Mouse (Mus musculus) spleen, postnatal 36 days (tissue): ENCODE results near the gene Fgfr2.

Source experiments
- DNase-seq, 2 experiments: peaks; one replicate each; pipeline ENCODE4 v3.0.0; 2022; ENCODE audit warnings: low spot score in 2 of 2, mixed read lengths in 1 of 2

The Fgfr2 gene

DNA sequence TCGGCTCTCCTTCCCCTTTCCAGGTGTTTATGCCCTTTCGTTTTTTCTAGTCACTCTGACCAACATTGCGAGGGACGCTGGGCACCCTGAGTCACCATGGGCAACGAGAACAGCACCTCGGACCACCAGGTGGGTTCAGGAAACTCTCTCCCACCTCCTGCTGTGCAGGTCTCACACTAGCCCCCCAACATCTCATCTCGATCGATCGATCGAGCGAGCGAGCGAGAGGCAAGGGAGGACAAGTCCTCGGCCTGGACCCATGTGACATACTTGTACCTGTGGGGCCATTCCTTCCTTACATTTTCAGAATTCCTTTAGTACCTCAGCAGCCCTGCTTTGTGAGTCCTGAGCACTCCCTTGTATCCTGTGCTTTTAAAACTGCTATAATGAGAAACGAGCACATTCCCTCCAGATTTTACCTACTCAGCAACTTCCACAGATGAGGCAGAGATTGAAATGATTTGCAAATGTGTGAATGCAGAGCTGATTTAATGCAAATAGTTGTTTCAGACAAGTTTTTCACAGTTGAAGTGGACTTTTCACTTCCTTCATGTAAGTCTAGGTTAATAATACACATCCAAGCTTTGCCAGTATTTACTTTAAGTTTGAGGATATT is 2545.7 kb downstream of the Fgfr2 start, which contains the start of gene Tacc2:
Gene Tacc2, plus strand, starts transcription at position 51 of the 616 bp plus-strand sequence.
- no peak for DNase-seq

DNA sequence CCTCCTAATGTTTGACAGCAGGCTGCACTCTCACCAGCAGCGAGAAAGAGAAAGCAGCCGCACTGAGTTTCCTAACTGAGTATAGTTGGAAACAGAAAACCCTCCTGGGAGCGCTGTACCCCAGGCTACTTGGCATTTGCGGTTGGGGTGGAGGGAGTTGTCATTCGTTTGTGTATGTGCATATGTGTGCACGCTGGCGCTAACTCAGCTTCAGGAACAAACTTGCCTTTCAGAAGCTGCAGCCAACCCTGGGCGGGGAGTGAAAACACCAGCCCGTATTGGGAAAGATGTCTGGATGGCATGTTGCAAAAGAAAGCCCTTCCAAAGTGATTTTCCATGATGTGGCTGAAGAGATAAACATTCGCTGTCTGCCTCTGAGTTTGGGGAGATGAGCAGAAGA is 2546.2 kb downstream of the Fgfr2 start:
- DNase-seq = no peak

DNA sequence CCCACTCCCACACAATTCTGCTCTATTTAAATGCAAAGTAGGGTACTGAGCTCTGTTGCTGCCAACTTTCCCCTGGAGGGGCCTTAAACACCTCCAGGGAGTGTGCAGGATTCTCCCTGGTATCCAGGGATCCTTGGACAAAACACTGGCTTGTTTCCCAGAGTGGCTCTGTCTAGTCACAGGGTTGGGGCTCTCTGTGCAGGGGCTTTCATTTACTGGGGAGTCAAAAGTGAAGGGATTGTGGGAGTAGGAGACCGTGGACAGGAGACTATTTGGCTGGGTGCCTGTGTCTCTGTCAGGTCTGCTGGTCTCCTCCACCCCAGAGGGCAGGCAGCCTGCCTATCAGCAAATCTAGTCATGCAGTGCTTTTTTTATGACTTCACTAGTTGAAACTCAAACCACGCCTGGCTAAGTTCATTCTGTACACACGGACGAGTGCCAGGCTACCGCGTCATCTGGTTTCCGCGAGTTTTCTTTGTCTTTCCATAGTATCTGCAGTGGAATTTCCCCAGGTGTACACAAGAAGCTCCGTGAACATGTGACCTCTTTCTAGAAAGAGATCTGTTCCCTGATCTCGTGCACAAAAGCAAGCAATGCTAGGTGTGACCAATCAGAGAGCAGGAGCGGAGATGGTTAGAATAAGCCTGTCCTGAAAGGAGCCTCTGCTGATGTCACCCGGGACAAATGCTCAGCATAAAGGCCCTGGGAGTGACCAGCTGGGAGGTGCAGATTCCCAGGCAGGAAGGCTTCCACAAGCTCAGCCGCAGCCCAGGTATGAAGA is 2548.7 kb downstream of the Fgfr2 start:
- no peak for DNase-seq

DNA sequence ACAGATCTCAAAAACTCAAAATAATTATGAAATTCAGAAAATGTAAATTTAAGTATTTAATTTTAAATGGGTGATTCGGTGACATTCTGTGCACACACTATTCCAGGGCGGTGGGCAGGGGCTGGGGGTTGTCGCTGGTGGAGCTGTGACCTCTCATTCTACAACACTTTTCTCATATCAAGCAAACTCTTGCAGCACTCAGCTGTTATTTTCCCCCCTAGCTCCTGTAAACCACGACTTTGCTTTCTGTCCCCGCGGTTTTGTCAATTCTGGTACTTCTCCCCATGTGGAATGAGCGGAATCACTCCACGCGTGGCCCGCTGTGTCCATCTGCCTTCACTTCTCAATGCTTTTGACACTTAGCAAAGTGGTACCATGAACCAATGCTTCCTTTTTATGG is 2549.4 kb downstream of the Fgfr2 start:
- DNase-seq = no peak

DNA sequence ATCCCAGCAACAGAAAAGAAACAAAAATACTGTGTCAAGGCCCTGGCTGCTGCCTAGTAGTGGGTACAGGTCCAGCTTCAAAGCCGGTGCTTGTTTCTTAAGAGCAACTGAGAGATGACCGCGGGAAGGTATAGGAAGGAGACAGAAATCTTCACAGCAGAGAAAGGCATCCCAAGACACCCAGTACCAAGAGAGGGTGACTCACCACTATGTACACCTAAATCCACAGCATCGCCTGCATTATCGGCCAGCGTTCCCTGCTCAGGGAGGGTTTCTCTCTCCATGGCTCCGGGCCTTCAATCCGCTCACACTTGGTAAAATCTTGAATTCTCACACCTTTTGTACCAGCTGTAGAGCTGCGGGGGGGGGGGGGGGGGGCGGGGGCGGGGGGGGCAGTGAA is 2550.3 kb downstream of the Fgfr2 start, which contains the start of gene Nsmce4a:
Gene Nsmce4a, minus strand, starts transcription at position 298 of the 400 bp plus-strand sequence.
- DNase-seq = no peak

DNA sequence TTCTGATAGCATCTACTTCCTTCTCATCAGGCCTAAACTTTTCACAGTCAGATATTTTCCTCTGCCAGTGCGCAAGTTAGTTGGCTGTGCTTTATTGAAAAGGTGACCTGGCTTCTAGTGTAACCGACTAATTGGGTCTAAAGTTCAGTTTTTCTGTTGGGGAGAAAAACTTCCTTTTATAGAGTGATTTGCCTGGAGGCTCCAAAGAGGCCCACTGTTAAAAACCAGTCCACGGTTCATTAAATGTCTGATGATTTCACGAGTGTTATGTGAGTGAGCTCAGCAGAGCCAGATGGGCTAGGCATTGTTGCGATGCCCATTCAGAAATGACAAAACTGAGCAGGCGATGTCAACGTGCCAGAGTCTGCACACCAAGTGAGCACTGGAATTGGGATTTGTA is 2552.7 kb downstream of the Fgfr2 start:
- no peak for DNase-seq

DNA sequence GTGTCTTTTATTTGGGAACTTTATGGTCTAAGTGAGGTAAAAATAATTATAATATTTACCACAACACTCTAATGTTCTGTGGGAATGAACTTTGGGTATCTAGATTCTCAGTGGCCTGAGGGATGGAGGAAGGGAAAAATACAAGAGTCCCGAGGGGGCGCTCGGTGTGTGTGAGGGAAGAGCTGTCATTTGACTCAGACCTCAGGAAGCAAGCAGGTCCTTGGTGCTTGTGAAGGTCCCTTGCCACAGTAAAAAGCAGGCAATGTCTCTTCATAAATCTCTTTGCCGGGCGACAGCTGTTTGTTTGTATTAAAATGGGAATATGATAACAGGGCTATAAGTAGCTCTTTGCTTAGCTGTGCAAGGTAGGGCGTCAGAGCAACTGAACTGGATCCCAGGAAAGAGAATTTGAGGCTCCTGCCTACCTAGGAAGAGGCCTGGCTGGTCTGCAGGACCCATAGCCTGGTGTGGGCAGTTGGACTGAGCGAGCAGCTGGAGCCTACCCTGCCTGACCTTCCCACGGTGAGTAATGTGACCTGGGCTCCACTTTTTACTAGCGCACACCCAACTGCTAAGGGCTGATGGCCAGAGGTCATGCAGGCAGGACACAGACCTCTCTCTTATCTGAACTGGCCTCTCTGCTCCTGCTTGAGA is 2554.2 kb downstream of the Fgfr2 start:
- no peak for DNase-seq

DNA sequence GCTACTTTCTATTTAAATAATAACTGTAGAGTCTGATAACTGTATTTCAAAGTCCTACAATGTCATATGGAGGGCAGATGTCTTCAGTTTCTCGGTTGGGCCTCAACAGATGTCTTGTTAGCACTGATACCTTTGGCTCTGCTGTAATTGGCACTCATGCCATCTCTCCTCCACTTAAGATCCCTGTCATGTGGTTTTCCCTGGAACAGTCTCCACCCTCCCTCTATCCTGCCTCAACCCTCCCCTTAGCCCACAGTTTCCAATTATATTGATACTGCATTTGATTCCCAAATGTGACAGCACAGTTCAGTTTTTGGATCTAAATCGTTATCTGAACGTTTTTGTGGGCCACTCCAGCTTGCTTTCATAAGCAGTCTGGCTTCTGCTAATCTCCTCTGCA is 2558.6 kb downstream of the Fgfr2 start:
- no peak for DNase-seq

DNA sequence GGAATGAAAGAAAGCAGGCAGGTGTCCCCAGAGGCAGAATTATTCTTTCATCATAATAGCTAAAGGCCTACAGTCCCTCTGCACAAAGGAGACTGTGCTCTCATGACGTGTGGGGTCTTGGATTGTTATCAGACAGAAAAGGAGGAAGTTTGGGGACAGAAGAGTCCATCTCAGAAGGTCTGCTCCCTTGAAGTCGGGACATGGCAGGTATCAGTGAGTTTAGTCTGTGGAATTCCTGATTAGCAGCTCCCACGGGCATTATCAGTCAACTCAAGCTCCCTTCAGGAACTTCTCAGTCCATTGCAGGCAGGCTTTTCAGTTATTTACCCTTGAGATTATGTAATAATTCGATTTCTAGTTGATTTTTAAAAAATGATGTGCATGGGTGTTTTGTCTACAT is 2559.3 kb downstream of the Fgfr2 start:
- DNase-seq = no peak

DNA sequence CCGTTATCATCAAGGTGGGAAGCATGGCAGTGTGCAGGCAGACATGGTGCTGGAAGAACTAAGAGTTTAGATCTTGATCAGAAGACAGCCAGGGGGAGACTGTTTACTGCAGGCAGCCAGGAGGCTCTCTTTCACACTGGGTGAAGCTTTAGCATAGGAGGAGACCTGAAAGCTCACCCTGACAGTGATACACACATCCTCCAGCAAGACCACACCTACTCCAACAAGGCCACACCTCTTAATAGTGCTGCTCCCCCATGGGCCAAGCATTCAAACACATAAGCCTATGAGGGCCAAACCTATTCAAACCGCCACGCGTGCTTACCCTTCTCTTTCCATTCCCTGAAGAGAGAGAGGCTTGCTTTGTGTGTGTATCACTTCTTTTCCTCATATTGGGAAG is 2559.9 kb downstream of the Fgfr2 start:
- no peak for DNase-seq

DNA sequence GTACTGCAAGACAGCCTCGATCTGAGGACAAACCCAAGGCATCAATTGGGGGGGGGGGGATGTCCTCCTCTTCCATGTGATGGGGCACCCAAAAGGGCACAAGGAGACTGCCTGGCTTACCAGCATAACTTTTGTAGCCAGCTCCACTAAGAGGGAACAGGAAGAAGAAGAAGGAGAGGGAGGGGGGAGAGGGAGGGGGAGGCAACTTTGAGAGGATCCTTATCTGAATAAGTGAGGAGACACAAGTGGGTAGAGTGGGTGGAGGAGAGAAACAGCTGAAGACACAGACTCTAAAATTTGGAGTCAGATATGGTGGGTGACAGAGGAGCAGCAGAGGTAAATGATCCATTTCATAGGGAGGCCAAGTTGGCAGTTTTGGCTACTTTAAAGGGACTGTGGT is 2562.2 kb downstream of the Fgfr2 start:
- DNase-seq = no peak

DNA sequence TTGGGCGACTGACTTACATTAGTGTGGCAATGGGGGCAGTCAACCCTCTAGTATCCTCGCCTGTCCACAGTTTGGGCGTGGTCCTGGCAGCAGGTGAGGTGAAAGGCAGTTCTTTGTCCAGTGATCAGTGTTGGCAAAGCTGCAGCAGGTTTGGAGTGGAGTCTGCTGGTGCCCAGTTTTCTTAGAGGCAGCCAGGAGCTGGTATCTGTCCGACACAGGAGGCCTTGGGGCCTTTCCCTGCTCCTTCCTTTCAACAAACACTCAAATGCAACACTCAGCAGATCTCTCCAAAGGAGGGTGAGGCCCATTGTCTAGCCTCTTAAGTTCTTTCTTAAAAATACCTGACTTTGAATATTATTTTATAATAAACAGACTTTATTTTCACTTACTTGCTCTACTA is 2564.6 kb downstream of the Fgfr2 start:
- DNase-seq = no peak

DNA sequence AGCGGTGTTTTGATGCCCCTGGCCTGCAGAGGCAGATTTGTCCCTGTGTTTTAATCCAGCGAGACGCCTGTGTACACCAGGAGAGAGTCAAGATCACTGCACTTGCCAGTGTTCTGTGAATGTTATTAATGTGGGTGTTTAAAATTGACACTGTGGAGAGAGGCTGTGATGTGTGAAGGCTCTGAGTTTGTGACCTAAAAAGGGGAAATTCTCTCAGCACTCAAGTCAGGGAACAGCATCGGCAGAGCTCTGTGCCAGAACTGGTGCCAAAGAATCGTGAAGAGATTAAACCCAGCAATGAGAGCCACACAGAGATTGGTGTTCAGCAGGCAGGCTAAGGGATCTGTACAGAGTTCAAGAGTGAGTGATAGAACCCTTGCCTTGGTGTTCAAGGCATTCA is 2567.6 kb downstream of the Fgfr2 start:
- DNase-seq = no peak

DNA sequence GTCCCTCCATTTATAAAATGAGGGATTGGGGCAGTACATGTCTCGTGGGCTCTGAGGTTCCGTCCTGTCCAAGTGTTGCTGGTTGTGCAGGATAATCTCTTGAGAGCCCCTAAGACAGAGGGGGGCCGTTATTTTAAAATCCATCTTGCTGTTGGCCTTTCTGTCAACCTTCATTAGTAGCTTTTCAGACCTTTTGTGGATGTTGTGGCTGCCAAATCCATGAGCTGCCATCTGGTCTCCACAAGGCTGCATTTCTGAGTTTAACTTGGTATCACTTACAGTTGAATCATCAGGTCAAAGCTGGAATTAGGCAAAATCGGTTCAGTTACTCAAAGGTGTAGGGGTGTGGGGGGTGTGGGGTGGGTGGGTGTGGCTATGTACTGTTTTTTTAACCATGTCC is 2569.8 kb downstream of the Fgfr2 start:
- no peak for DNase-seq

DNA sequence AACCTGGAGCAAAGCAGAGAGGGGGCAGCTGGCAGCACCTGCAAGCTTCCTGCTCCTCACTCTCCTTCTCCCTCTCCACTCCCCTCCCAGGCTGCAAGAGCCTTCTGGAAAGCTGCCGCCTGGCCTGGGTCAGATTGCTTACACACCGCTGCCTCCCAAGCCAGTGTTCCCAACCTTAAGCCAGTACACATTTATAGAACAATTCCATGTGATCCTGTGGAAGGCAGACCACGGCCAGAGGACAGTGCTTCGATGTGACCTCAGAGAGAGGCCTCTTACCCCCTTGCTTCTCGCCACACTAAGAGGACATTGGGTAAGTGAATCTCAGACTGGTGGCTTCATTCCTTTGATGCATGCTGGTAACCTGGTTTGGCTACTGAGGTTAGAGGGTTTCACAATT is 2570.4 kb downstream of the Fgfr2 start:
- no peak for DNase-seq

DNA sequence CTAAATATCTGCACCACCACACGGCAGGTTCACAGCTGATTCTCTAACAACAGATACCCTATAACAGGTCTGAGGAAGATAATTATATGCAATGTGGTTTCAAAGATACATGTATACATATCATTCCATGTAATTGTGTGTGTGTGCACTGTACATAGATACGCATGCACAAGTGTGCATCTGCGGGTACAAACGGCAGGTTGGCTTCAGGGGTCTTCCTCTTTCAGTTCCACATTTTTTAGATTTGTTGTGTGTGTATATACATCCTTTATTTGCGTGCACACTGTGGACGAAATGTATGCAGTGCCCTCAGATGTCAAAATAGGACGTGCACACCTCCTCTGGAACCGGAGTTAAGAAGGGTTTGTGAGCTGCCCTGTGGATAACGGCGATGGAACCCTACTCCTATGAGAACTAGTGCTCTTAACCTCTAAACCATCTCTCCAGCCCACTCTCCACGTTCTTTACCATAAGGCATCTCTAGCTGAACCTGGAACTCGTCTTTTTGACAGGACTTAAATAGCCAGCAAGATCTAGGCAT is 2575.4 kb downstream of the Fgfr2 start:
- peak; percentile 37 to 45 for DNase-seq

DNA sequence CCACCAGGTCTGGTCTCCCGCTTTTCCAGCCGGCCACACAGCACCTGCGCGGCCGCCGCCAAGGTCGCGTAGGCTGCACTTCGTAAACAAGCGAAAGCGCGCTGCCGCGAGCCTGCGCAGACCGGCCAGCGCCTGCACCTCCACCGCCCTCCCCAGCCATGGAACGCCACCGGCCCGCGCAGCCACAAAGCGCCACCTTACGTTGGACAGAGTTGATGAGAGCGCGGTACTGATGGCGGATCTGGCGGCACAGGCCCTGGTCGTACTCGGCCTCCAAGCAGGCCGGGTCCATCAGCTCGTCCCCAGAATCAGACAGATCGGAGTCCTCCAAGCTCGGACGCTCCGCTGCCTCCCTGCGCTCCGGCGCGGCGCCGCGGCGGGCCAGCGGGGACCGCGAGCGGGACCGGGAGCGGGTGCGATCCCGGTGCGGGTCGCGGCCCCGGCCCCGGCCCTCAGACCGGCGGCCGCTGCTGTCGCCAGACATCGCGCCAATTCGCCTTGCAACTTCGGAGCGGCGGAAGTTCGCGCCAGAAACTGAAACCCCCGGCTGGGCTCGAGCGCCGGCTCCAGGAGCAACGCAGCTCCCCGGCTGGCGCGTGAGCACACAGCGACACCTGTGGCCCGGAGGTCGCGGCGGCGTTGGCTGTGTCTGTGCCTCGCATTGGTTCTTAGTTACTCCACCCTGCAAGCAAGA is 2576.2 kb downstream of the Fgfr2 start:
- peak; percentile 92 to 93 for DNase-seq

DNA sequence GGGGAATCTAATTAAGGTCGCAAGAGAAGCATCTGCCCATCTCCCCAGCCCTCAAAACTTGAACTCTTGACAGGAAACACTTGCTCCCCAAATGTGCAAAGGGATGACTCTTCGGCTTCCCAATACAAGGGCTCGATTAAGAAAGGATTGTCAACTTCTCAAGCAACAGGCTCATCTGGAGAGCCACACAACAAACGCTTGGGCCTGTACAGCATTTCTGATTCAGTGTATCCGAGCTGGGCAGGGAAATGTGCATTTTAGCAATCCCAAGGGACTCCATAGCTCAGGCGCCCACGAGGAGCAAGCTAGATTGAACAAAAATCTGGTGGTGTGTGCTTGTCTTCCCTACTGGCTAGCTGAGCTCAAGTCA is 2576.7 kb downstream of the Fgfr2 start:
- DNase-seq = no peak

DNA sequence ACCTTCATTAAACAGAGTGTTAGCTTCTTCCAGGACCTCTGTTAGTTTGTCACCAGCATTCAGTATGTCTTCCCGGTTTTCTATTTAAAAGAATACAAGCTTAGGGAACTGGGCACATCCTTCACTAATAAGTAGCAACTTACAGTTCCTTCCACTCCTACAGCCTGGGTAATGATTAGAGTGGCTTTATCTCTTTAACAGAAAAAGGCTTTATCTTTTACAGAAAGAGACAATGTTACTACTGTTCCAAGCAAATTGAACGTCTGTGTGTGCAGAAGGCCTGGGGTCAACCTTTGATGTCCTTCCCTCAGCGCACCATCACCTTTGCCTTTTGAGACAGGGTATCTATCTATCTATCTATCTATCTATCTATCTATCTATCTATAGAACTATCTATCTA is 2577.3 kb downstream of the Fgfr2 start:
- no peak for DNase-seq

DNA sequence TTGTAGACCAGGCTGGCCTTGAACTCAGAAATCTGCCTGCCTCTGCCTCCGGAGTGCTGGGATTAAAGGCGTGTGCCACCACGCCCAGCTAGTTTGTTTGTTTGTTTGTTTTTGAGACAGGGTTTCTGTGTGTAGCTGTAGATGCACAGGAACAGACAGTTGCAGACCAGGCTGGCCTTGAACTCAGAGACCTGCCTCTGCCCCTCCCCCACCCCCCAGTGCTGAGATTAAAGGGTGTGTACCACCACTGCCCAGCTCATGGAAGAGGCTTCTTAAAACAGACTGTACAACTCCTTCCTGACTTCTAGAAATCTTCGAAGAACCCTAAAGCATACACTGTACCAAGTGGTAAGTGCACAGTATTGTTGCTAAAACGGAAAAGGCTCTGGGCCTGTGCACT is 2577.7 kb downstream of the Fgfr2 start:
- DNase-seq = no peak

DNA sequence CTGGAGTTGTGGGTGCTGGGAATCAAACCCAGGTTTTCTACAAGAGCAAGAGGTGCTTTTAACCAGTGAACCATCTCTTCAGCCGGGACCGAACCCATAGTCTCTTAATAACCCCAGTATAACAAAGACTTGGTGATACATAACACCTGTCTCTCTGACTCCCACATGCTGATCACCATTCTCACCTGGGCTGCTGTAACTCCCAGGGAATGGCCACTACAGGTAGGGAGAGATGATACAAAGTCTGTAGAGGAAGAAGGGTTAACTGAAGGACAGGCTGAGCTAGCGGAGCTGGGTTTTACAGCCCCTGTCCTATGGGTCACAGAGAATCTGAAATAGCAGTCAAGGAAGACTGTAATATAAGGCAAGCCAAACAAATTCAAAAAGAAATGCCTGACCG is 2580.0 kb downstream of the Fgfr2 start:
- no peak for DNase-seq

DNA sequence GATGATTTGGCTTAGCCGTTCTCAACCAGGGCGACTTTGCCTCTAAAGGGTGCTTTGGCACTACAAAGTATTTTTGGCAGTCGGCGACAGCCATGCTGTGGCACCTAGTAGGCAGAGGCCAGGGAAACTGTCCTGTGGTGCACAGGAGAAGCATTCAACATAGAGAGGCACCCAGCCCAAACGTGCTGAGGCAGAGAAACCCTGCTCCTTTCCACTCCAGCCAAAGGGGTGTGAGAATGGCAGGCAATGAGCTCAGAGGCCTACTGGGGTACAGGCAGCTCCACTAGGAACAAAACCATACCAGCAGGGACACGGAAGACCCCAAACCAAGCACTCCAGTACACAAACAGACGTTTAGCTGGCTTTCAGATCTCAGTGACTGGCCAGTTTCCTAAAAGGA is 2583.0 kb downstream of the Fgfr2 start:
- no peak for DNase-seq
